Mouse (Mus musculus) cortical plate, adult 2 months (tissue): Measurements from ENCODE around the gene Ccr7.

Source experiments
- CTCF ChIP-seq: fragments of 200-500 bp; IDR thresholded peaks from 2 replicates; pipeline ENCODE4 v1.5.1; 2011; ENCODE audit warnings: mild to moderate bottlenecking, control low read depth, low read length; ENCODE audit not compliant: insufficient read depth; ENCODE audit errors: extremely low read depth
- POLR2A ChIP-seq: fragments of 200-500 bp; IDR thresholded peaks from 2 replicates; pipeline ENCODE4 v1.6.1; 2011; ENCODE audit warnings: mild to moderate bottlenecking, low read length, control low read depth; ENCODE audit not compliant: insufficient read depth; ENCODE audit errors: extremely low read depth

DNA sequence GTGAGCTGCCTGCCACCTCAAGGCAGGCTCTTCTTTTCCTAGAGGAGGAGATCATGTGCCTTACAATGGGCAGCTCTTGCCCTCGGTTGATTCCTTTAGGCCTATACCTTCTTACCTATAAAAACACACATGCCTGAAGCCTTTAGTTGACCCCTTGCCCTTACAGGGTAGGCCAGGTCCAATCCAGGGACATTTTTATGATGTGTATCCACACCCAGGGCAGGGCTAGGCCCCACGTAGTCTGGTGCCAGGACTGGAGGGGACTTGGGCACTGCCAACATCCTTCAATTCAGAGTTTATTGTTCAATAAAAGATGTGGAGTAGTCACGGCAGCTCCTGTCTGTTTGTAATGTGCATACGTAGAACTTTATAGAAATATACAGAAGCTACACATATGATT, 58.5 kb downstream of the Ccr7 start:
- TF ChIP-seq CTCF (no peak), POLR2A (no peak)
